Mouse (Mus musculus): ENCODE results near the gene Apba3. TPM values are rescaled to one million over a fixed set of nuclear protein-coding genes. Genes with fewer than 3 reads are reported as not detected.
A peak's percentile ranks its signal among the peaks of the same experiment; 100 is the strongest.

Gene Apba3
- total RNA-seq, 1 experiment from 2014 or later: 70.4 TPM

DNA sequence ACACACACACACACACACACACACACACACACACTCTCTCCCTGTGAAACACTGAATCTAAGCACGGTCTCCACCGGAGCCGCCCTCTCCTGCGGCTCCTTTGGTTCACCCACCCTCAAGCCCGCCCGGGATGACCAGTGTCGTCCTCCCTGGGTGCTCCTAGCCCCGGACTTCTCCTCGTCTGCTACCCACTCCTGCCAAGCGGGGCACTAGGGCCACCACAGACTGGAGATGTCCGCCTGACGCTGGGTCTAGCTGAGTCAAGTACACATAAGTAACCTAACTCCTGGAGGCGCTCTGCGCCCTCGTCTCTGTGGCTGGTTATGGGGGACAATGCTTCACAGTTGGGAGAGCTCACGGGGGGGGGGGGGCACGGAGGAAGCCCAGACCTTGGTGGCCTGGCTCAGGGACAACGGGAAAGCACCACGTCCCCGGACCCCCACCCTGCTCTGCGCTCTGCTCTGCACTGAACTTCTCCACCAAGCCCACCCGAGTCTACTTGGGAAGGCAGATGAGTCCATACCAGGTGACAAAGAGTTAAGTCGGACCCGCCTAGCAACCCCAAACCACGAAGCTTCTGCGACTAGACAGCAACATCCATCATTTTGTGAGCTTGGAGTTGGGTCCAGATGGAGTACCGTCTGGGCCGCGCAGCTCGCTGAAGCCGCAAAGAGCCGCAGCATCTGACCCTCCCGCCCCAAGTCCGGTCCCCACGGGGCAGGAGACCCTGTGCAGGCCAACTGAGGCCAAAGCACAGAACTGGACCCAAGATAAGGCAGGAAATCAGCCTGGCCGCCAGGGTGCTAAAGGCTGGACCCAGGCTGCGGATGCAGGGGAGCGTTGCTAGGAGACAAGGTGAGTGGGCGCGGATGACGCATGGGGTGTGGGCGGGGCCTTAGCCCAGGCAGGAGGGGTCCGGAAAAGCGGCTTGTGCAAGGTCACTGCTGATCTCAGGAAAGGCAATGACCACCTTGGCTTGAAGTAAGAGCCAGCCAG lies 14.0 kb upstream of the Apba3 start, which contains the start of gene Matk:
Matk (plus strand) TSS at position 512 of the 996 bp plus-strand sequence.
- DNase-seq: peak; percentile 57

DNA sequence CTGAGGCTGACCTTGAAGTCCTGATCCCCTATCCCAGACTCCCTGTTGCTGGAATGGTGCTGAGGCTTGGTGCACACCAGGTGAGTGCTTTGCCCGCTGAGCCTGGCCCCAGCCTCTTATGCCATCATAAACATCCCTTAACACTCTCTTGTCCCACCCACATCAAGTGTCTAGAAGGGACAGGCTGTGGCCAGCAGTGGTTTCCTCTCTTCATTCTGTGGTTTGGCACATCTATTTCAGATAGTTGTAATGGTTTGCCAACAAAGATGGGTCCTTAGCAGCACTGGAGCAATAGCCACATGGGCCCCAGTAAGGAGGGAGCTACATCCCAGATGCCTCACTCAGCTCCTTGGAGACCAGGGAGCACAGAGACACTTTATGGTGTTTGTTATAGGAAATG lies 11.9 kb upstream of the Apba3 start:
- no peak for DNase-seq

DNA sequence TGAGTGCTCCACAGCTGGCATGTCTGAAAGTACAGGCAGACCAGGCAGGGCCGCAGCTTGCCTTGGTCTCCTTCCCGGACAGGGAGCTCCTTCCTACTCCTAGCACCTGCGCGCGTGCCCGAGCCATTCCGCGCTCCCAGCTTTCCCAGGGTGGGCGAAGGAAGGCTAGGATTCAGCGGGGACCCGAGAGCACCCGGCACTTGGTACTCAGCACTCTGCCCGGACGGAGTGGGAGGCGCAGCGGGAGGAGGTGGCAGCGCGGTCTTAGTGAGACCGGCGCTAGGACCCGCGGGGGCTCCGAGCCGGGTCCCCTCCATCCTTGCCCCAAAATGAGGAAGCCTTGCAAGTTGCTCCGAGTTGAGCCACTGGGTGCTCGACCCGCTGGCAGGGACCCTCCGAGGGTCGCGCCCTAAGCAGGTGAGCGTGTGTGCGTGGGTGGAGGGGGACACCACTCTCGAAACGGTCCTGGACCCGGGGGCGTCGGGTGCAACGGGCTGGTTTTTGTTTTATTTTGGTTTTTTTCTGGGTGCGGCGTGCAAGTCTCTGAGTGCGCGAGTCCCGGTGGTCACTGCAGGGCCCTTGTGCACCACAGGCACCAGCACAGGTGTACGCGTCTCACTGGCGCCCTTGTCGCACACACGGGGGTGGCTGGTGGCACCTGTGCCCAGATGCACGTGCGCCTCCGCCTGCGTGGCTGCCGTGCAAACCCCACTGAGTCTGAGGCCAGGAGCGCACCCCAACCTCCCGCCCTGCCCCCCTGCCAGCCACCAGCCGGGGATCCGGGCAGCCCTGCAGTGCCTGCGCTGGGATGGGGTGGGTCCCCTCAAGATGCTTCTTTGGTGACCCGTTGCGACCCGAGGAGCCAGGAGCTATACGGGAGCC lies 9.4 kb upstream of the Apba3 start:
- DNase-seq: no peak

DNA sequence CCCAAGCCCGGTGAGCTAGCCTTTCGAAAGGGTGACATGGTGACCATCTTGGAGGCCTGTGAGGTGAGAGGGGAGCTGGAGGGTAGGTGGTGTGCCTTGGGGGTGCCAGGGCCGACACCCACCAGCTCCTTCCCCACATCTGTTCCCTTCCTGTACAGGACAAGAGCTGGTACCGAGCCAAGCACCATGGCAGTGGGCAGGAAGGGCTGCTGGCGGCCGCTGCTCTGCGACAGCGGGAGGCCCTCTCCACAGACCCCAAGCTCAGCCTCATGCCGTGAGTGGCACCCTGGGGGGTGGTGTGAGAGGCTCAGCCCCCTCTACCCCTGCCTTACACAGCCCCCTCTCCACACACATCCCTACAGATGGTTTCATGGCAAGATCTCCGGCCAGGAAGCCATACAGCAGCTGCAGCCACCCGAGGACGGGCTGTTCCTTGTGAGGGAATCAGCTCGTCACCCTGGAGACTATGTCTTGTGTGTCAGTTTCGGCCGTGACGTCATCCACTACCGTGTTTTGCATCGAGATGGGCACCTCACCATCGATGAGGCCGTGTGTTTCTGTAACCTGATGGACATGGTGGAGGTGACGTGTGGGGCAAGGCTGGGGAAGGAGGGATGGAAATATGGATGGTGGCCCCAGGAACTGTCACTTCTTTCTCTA lies 7.4 kb upstream of the Apba3 start:
- no peak for DNase-seq

DNA sequence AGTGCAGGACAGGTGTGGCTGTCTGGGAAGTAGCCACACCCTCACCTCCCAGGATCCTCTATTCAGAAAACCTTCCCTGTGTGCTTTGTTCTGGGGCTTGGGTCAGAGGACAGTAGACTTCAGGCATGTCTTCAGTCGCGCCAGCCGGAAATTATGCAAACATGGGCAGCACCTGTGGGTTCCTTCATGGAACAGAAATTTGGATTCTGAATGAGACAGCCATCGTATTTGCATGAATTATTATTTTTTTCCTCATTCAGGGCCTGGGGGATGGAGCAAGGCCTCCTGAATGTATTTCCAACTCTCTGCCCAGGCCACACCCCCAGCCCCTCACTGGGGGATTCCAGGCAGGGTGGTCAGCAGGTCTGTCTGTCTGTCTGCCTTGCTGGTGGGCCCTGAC lies 5.7 kb upstream of the Apba3 start:
- no peak for DNase-seq

DNA sequence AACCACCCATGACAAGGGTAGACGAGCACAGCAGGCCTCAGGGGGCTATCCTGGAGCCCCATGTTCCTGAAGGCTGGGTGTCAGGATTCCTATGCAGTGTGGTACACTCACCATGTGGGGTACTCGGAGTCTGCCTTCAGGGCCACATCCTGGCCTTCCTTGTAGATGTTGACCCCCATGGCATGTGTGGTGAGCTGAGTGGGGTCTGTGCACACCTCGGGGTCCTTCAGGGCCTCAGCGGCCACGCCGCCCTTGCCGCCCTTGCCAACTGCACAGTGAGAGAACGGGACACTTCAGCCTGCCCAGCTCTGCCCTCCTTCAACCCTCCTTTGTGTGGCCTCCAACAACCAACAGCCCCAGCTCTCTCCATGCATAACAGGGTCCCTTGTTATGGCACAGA lies 1.2 kb upstream of the Apba3 start:
- no peak for DNase-seq

DNA sequence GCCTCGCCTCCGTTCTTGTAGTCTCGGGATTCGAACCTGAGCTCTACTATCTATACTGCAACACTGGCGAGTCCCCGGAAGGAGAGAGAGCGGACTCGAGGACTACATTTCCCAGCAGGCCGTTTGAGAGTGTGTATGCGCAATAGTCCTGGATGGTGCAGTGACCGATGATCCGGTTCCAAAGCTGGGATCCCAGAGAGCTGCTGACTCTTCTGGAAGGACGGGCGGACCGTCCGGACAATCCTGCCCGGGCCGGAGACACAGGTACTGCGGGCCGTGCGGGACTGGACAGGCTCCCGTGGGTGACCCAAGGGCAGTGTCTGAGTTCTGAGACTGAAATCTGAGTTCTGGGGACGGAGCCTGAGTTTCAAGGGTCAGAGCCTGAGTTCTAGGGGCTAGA lies 1.3 kb downstream of the Apba3 start:
- peak; percentile 78 for DNase-seq

DNA sequence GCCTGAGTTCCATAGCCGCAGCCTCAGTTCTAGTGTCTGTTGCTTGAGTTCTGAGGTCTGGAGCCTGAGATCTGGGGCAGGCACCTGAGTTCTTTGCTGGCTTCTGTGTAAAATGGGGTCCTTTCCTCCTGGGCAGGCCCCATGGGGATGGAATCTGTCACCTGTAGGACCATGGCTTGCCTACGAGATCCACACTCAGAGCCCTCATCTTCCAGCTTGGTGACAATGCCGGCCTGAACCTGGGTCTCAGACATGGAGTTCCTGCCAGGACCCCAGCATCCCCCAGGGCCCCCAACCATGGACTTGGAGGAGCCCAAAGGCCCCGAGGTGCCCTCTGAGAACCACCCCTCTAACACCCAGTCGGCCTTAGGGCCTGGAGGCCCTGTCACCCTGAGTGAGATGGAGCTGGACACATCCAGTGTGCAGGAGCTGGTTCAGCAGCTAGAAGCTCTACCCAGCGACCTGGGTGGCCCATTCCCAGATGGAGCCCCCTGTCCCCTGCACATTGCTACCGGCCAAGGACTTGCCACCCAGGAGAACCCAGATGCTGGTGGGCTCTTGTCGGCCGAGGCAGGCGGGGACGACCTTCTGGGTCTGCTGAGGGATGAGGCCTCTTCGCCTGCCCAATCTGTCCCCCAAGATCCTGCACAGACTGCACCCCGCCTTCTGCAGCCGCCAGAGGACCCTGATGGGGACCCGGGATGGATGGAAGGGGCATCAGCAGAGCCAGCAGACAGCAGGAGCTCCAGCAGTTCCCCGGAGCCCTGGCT lies 2.1 kb downstream of the Apba3 start:
- no peak for DNase-seq

DNA sequence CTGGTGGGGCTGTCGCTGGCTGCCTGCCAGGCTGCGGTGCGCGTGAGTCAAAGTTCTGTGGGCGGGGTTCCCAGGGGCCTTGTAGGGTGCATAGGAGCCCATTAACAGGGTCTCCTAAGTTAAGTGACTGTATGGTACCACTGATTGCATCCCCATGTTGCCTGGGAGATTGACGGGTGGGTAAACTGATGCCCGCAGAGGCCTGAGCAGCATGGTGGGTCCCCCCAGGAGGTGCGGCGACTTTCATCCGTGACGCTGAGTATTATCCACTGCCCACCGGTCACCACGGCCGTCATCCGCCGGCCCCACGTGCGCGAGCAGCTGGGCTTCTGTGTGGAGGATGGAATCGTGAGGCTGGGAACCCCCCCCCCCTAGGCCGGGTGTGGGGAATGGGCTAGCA lies 5.6 kb downstream of the Apba3 start:
- no peak for DNase-seq

DNA sequence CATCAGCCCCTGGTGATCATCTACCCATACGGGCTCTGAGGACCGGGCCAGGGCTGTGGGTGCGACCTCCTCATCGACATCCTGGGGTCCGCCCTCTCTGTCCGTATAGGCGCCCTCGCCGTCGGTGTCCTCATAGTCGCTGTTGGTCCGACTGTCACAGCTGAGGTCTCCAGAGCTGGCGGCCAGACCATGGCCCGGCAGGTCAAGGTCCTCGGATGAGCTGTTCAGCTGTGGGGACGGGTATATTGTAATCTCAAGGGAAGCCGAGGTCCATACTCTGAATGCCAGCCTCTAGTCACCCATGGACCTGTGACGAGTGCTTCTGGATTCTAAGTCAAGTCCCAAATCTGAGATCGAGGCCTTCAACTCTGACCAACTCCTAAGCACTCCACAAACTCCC lies 7.1 kb downstream of the Apba3 start:
- no peak for DNase-seq

DNA sequence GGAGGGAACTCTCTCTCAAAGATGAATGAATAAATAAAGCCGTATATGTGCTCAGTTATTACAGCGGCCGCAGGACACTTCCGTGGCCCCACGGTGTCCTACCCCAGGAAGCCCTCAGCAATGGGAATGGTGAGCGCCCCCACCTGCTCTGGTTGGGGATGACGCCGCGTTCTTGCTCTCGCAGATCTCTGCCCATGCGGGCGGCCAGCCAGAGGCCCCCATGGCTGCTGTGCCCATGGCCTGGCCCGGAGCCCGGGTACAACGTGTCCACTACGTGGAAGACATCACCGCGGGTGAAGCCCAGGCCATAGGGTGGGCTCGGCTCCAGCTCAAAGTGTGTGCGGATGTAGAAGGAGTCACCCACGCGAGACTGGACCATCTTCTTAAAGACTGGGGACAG lies 10.9 kb downstream of the Apba3 start:
- no peak for DNase-seq

DNA sequence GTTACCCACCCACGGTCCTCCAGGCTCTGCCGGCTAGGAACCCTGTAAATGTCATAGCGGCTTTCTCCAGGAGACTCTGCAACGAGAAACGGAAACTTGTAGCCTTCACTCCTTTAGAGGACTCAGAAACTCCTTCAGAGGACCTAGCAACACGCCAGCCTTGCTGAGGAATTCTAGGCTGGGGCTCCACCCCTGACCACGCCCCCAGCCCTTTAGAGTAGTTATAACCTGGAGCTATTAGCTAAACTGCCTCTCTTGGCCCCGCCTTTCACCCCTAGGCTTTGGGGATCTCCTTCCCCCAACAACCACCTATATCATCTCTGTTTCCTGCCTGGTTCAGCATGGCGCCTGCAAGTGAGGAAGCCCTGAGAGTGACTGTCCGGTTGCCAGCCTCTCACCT lies 12.7 kb downstream of the Apba3 start:
- DNase-seq: no peak

DNA sequence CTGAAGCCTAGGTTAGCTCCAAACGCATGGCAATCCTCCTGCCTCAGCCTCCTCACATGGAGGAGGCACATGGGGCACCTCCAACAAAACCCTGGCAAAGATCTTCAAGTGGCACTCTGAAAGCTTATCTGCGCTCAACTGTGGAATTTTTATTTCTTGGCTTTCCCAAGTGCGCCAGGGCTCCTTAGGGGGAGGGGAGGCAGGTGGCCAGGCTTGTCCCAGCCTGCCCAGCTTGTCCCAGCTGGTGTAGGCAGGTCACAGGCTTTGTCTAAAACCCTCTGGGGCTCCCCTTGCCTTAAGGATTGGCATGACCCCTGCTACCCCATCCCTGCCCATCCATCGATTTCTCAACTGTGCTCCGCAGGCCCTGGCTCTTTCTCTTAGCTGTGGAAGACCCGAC lies 17.4 kb downstream of the Apba3 start:
- DNase-seq: no peak

DNA sequence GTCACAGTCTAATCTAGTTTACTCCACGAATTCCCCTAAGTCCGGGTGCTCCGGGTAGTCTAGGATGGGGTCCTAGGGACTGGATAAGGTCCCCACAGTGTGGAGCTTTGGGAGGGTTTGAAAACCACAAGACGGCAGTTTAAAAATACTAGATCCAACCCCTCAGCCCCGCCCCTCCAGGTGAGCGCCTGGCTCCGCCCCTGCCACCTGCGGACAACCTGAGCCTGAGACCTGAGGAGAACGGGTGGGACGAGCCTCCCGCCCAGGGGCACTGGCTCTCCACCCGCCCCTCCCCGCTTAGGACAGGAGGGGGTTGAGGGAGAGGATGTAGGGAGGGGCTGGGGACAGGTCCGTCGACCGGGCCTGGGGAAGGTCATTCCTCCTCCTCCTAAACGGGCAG lies 18.0 kb downstream of the Apba3 start:
- no peak for DNase-seq

DNA sequence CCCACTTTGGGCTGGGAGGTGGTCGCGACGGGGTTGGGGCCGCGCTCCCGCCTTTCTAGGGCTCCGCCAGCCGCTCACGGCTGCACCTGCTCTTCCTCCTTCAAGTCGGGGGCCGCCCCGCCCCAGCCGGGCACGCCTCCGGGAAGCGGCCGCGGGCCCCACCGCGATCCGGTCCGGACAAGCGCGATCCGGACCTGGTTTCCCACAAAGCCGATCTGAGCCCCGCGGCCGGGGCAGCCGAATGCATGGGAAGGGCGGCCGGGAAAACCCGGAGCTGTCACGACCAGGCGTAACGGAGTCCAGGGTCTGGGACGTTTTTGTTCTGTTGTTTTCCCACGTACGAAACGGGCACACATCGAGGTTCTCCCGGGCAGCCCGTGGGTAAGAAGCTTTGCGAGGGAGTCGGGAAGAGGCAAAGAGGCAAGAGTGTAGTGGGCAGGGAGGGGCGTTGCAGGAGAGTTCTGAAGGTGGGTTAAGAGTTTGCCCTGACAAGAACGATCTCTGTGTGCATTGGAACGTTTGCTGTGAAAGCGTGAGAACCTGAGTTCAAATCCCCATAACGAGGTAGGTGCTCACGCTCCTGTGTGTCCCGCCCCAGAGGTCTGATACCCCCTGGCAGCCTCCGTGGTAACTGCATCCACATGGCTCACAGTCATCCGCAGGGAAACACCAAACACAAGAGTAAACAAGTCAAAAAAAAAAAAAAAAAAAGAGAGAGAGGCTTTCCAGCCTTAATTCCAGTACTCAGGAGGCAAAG lies 19.1 kb downstream of the Apba3 start:
- DNase-seq: peak; percentile 91

DNA sequence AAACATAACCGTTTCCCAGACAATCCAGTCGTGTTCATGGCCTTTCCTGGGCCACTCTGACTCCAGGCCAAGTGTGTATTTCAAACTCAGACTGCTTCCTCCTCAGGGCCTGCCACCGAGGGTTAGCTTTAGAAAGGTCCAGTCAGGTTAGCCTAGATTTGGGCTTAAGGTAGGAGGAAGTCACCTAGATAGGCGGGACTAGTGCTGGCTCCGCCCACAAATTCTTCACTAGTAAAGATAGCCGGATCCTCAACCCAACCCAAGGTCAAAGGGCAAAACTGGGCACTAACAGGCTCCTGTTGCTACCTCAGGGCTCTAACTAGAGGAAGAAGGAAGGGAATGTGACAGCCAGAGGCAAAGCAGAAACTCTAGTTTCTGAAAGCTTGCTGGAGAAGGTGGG lies 19.8 kb downstream of the Apba3 start:
- no peak for DNase-seq

DNA sequence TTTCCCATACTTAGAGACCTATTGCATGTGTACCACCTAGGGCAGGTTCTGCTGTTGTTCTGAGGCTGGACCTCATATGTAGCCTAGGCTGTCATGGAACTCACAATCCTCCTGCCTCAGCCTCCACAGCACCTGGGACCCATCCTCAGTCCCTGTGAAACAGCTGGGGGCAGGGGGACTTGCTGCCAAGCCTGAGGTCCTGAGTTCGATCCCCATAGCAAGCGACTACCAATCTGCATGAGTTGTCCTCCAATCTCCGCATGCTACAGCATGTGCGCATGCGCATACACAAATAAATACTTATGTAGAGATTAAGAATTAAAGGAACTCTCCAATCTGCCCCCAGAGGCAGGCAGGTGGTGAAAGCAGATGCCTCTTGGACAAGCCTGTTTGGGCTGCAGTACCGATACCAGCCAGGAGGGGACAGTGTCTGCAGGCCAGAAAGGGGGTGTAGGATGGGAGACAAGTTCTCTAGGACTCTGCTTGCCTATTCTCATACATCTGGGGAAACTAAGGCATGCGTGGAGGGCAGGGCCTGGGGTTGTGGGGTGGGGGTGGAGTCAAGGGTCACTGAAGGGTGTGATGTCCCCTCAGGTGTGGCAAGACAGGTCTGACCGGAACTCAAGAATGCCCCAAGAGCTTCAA lies 20.9 kb downstream of the Apba3 start:
- DNase-seq: peak; percentile 42

DNA sequence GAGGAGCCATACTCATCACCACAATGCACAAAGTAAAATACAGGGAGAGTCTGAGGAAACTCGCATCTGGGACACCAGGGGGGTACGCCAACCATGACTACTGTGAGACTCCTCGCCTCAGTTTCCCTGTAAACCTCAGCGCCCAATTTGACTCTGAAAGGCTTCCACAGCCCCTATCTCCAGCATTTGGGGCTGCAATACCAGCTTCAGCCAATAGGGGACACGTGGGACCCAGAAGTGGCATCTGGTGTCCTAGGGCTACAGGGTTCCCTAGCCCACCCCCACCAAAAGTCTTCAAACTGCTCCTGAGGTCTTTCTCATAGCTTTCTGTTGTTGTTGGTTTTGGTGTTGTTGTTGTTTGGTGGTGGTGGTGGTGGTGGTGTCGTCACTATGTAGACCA lies 21.8 kb downstream of the Apba3 start:
- DNase-seq: no peak

DNA sequence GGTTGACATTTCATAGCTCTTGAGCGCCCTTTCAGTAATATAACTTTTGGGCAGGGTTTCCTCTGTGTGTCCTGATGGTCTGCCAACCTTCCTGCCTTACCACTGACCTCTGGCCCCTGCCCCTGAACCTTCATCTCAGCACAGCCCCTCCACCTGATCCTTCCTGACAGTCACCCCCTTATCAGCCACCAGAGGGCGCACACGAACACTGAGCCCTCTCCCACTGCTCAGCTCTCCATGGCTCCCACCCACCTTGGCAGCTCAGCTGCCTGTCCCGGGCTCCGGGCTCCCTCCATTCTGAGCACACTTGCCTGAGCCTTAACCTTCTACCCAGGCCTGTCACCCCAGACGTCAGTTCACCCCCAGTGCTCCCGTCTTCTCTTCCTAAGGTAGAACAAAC lies 22.5 kb downstream of the Apba3 start:
- peak; percentile 60 for DNase-seq

DNA sequence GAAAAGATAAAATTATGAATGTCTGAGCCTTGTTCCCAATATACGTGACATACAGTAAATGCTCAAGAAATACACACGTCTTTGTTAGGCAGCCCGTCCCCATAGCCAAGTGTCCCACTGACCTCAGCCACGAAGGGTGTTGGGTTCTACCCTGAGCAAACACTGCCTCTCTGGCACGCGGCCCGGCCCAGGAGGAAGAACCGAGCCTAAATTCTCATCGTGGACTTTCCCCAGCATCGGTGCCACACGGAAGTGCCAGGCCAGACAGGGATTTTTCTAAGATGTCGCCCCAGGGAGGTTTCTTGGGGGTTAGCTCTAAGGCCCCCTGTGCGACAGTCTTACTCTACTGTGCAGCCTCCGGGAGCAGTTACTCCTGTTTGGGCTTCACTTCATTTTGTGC lies 23.1 kb downstream of the Apba3 start:
- no peak for DNase-seq
